Mouse (Mus musculus) brain, embryonic 14.5 days (tissue): ENCODE data around the gene Ss18l1.

Source experiments
- CTCF ChIP-seq: fragments of 200-500 bp; IDR thresholded peaks from 2 replicates; pipeline ENCODE4 v1.5.1; 2012; ENCODE audit warnings: inconsistent platforms, mild to moderate bottlenecking, moderate library complexity, borderline replicate concordance; ENCODE audit not compliant: insufficient read depth, insufficient read length; ENCODE audit errors: extremely low read depth
- POLR2A ChIP-seq: fragments of 200-500 bp; IDR thresholded peaks from 2 replicates; pipeline ENCODE4 v1.6.1; 2012; ENCODE audit warnings: mild to moderate bottlenecking, inconsistent platforms, borderline replicate concordance; ENCODE audit not compliant: poor library complexity, insufficient read depth, insufficient read length, severe bottlenecking; ENCODE audit errors: extremely low read depth

- no peak for TF ChIP-seq CTCF
- TF ChIP-seq POLR2A: no peak
Observed at GRCm38 (mm10) chr2:180071671-180072070, 29.4 kb downstream of the Ss18l1 start.
